Mouse (Mus musculus): ENCODE data around the gene Atf6. TPM values are rescaled to one million over a fixed set of nuclear protein-coding genes. Genes with fewer than 3 reads are reported as not detected.

Atf6 gene
- polyA plus RNA-seq, 1 experiment from 2014 or later = 9.3 TPM

DNA sequence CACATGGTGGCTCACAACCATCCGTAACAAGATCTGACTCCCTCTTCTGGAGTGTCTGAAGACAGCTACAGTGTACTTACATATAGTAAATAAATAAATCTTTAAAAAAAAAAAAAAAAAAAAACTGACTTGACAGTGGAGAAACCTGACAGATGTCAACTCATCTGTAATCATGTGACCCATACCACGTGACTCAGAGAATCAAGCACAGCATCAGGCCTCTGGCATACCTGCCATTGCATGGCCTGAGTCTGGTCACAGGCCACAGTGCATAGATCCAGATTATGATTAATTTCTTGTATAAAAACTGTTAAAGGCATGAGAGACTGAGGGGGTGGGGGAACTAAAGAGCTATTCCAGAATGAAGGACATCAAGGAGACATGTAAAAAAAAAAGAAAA lies 8.7 kb downstream of the Atf6 start:
- Histone ChIP-seq H3K4me2 (replicated peaks) (no peak overlapping the region), H3K27me3 (no peaks in the 10 kb centered on the region), H3K9ac (replicated peaks) (no peak overlapping the region), H3K9me3 (no peaks in the 10 kb centered on the region), H3K27ac (replicated peaks) (no peak overlapping the region), H3K36me3 (no peaks in the 10 kb centered on the region), H3K4me1 (no peaks in the 10 kb centered on the region), H3K4me3 (no peak overlapping the region)
- 87% methylated on average over 2 of the region's 2 CpGs for WGBS
- no peak for ATAC-seq (ENCODE audit: low FRiP score, low read depth)

DNA sequence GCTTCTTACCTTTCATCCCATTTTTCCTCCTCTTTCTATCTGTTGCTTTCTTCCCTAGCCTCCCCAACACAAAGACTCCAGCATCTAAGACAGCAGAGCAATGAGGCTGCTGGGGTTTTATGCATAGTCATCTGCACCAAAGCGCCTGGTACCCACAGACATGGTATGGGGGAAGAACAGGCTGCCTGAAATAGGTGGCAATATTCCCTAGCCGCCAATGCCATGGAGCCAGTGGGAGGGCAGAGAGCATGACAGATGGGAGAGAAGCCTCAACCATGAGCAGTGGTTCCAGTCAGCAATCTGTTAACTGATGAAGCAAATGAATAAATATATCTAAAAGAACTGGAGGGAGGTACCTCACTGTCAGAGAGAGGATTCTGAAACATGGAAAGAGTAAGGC lies 10.2 kb downstream of the Atf6 start:
- Histone ChIP-seq H3K4me3 (no peak overlapping the region), H3K9ac (replicated peaks) (no peak overlapping the region), H3K4me2 (replicated peaks) (no peak overlapping the region), H3K36me3 (0 out of 2 replicates have a peak, but pooled peaks cover 4% of the 10 kb centered on the region), H3K9me3 (no peaks in the 10 kb centered on the region), H3K27ac (replicated peaks) (no peak overlapping the region), H3K4me1 (no peaks in the 10 kb centered on the region), H3K27me3 (no peaks in the 10 kb centered on the region)
- WGBS = 86% methylated on average over 2 of the region's 2 CpGs
- no peak for ATAC-seq (ENCODE audit: low FRiP score, low read depth)

DNA sequence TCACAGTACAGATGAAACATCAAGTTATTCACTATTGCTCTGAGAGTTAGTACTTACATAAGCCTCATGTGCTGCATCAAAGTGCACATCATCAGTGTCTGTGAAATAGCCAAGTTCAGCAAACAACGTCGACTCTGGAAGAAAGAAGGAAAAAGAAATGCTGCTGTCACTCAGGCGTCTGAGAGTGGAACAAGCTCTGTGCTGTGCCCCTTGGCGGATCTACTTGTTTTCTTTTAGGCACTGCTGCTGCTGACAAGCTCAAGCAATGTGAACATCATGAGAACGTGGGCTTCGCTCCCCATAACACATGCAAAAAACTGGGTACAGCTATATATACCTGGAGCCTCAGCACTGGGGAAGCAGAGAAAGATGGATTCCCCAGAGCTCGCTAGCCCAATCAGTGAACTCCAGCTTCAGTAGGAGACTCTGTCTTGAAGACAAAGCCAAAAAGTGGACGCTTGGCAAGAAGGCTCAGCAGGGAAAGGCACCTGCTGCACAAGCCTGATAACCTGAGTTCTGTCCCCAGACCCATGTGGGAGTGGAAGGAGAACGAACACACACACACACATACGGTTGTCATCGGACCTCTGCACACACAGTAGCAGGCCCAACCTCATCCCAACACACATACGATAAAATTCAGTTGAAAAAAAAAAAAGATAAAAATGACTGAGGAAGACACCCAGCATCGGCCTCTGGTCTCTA lies 12.4 kb downstream of the Atf6 start:
- ATAC-seq (ENCODE audit: low FRiP score, low read depth) = no peak
- WGBS = 84% methylated on average over 13 of the region's 13 CpGs
- Histone ChIP-seq H3K4me1 (no peaks in the 10 kb centered on the region), H3K4me3 (no peak overlapping the region), H3K9me3 (no peaks in the 10 kb centered on the region), H3K36me3 (peaks cover 11% of the 10 kb centered on the region; the same call in 1 of the 2 replicates), H3K27ac (replicated peaks) (no peak overlapping the region), H3K9ac (replicated peaks) (no peak overlapping the region), H3K4me2 (replicated peaks) (no peak overlapping the region), H3K27me3 (no peaks in the 10 kb centered on the region)

DNA sequence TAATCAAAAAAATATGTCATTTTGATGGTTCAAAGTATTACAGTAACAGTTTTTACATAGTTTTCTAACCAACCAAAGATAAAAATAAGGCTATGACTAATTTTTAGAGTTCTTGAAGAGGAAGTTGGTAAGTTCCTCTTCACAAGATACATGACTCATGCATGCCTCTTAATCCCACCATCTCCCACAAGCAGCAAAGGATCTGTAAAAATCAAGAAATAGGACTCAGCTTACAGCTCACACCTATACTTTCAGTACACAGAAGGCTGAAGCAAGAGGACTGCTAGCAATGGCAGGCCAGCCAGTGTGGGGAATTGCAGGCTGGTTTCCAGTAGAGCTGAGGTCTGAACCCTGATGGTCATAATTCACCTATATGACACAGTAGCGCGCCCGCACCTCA lies 14.0 kb downstream of the Atf6 start:
- H3K27ac ChIP-seq (replicated peaks) = no peak overlapping the region
- H3K9me3 ChIP-seq = no peaks in the 10 kb centered on the region
- ATAC-seq (ENCODE audit: low FRiP score, low read depth) = no peak
- H3K4me2 ChIP-seq (replicated peaks) = no peak overlapping the region
- H3K27me3 ChIP-seq = no peaks in the 10 kb centered on the region
- peaks cover 14% of the 10 kb centered on the region; the same call in 1 of the 2 replicates for H3K36me3 ChIP-seq
- no peak overlapping the region for H3K4me3 ChIP-seq
- 98% methylated on average over 3 of the region's 3 CpGs for WGBS
- no peaks in the 10 kb centered on the region for H3K4me1 ChIP-seq
- no peak overlapping the region for H3K9ac ChIP-seq (replicated peaks)

DNA sequence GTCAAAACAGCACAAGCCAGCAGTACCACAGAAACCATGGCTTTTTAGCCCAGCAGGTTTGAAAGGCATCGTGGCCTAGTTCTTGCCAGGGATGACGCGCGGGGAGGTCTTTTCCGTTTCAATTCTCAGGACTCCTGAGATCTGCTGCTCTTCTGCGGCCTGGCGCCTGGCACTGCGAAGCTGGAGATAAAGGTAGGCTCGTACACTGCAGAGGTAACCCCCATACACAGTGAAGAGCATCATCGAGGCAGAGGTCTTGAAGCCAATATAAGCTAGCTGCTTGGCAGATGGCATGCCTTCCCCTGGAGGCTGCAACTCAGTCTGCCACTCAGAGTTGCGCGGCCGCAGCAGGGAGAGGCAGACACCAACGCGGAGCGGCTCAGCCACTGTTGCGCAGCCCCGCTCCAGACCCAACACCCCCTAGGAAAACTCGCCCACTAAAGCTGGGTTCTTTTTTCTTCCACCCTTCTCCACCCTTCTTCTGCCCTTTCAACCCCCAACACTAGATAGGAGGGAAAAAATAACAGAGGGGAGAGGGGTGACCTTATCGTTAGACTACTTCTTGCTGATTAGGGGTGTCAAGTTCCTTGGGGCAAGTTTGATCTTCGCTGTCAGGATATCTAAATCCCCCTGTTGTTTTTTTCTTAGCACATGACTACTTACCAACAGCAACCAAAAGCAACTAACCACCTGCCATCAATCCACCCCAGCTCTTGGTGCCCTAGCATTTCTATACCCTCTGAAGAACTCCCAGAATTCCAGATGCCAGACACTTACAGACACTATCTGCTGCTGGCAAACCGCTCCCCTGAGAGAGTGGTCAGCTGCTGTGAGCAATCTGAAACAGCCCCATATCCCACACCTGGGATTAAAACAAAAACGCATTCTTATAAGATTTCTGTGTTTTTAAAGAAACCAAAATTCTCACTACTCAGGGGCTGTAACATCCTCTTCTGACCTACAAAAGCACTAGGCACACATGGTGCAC lies 16.6 kb downstream of the Atf6 start:
- no peak for ATAC-seq (ENCODE audit: low FRiP score, low read depth)
- no peak overlapping the region for H3K27ac ChIP-seq (replicated peaks)
- no peaks in the 10 kb centered on the region for H3K9me3 ChIP-seq
- H3K4me1 ChIP-seq = no peaks in the 10 kb centered on the region
- no peak overlapping the region for H3K9ac ChIP-seq (replicated peaks)
- H3K27me3 ChIP-seq = no peaks in the 10 kb centered on the region
- peaks cover 14% of the 10 kb centered on the region; the same call in 1 of the 2 replicates for H3K36me3 ChIP-seq
- no peak overlapping the region for H3K4me3 ChIP-seq
- WGBS = 90% methylated on average over 23 of the region's 23 CpGs
- no peak overlapping the region for H3K4me2 ChIP-seq (replicated peaks)

DNA sequence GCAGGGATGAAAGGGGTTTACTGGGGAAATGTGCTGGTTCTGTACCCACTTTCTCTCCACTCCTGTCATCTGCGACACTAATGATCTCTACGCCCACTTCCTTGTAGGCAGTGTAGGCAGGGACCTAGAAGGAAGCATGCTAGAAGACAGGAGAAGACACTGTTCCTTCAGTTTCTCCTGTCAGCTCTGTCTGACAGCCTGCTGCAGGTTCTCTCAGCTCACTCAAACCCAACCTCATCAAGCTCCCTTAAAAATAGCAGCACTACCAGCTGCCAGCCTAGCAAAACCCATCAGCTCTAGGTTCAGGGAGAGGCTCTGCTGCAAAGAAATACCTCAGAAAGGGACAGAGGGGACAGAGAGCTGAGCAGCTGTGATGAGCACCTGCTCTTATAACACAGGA lies 17.6 kb downstream of the Atf6 start:
- H3K36me3 ChIP-seq = peaks cover 14% of the 10 kb centered on the region; the same call in 1 of the 2 replicates
- H3K4me2 ChIP-seq (replicated peaks) = no peak overlapping the region
- no peak for ATAC-seq (ENCODE audit: low FRiP score, low read depth)
- no peaks in the 10 kb centered on the region for H3K4me1 ChIP-seq
- no peak overlapping the region for H3K4me3 ChIP-seq
- no peaks in the 10 kb centered on the region for H3K9me3 ChIP-seq
- WGBS = 93% methylated on average over 2 of the region's 2 CpGs
- H3K9ac ChIP-seq (replicated peaks) = no peak overlapping the region
- no peaks in the 10 kb centered on the region for H3K27me3 ChIP-seq
- H3K27ac ChIP-seq (replicated peaks) = no peak overlapping the region

DNA sequence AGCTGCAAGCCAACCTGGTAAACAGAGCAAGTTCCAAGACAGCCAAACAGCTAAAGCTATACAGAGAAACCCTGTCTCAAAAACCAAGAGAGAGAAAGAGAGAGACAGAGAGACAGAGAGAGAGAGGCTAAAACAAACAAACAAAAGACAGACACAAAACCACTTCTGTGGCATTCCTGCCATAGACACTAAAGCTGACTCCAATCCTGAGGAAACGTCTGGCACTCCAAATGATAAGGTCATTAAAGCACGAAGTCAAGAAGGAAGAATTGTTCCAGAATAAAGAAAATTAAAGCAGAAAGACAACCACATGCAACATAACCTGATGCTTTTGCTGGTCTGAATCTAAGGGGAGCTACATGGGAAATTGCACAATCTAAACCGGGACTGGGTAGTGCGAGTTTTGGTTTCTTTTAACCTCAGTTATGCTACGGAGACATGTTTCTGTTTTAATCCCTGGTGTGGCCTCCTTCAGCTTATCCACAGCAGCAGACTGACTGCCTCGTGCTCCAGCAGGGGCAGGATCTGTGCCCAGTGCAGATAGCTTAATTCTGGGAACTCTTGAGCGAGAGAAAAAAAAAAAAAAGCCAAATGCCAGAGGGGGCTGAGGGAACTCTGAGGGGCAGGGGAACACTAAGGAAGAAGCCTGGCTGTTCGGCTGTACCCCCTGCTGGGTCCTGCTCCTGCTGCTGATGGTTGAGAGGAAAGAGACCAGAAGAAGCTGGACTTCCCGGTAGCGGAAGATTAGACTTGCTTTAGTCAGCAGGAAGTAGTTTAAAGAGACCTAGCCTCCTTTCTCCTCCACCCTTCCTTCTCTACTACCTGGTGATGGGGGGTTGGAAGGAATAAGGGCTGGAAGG lies 21.9 kb downstream of the Atf6 start:
- H3K27me3 ChIP-seq = no peaks in the 10 kb centered on the region
- H3K9me3 ChIP-seq = no peaks in the 10 kb centered on the region
- no peak overlapping the region for H3K4me3 ChIP-seq
- H3K36me3 ChIP-seq = peaks cover 8% of the 10 kb centered on the region; the same call in 1 of the 2 replicates
- 41% methylated on average over 10 of the region's 10 CpGs for WGBS
- no peak overlapping the region for H3K4me2 ChIP-seq (replicated peaks)
- H3K9ac ChIP-seq (replicated peaks) = no peak overlapping the region
- H3K4me1 ChIP-seq = no peaks in the 10 kb centered on the region
- H3K27ac ChIP-seq (replicated peaks) = no peak overlapping the region
- ATAC-seq (ENCODE audit: low FRiP score, low read depth) = no peak

DNA sequence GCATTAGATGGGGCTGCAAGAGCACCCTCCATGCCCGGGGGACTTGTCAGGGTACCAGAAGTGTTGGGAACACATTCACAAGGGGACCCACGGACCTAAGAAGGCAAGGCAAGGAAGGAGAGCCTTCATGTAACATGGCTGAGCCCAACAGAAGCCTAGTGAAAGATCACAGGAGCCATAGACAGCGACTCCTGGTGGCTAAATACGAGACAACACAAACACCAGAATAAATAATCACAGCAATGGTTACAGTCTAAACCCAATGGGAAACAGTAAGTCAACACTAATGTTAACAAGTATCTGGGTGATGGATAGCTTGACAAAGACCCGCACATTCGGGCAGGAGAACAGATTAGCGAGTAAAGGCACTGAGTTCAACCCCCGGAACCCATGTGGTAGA lies 23.2 kb downstream of the Atf6 start:
- ATAC-seq (ENCODE audit: low FRiP score, low read depth) = no peak
- H3K9me3 ChIP-seq = no peaks in the 10 kb centered on the region
- 58% methylated on average over 8 of the region's 8 CpGs for WGBS

DNA sequence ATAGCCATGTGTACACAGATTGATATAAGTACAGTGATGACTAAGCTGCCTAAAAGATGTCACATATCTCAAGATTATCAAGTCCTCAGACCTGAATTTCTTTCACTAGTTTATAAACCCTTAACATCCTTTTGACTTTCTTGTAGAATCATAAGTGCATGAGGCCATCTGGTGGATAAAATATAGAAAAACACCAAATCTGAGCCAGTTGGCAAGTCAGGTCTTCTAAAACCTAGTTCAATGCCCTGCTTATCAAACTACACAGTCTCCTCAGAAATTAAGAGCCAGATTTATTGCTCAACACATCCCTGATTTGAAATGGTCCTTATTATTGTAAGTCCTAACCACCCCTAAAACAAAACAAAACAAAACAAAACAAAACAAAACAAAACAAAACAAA lies 27.9 kb downstream of the Atf6 start:
- no peak for ATAC-seq (ENCODE audit: low FRiP score, low read depth)
- Histone ChIP-seq H3K4me3 (no peak overlapping the region), H3K36me3 (0 out of 2 replicates have a peak, but pooled peaks cover 2% of the 10 kb centered on the region), H3K9me3 (no peaks in the 10 kb centered on the region), H3K27me3 (no peaks in the 10 kb centered on the region), H3K27ac (replicated peaks) (no peak overlapping the region), H3K4me1 (no peaks in the 10 kb centered on the region), H3K4me2 (replicated peaks) (no peak overlapping the region), H3K9ac (replicated peaks) (no peak overlapping the region)

More for the DNA sequence above, 23.2 kb downstream of the Atf6 start:
- Histone ChIP-seq H3K27me3 (no peaks in the 10 kb centered on the region), H3K4me3 (no peak overlapping the region), H3K9ac (replicated peaks) (no peak overlapping the region), H3K4me2 (replicated peaks) (no peak overlapping the region), H3K27ac (replicated peaks) (no peak overlapping the region), H3K36me3 (no peaks in the 10 kb centered on the region), H3K4me1 (no peaks in the 10 kb centered on the region)

DNA sequence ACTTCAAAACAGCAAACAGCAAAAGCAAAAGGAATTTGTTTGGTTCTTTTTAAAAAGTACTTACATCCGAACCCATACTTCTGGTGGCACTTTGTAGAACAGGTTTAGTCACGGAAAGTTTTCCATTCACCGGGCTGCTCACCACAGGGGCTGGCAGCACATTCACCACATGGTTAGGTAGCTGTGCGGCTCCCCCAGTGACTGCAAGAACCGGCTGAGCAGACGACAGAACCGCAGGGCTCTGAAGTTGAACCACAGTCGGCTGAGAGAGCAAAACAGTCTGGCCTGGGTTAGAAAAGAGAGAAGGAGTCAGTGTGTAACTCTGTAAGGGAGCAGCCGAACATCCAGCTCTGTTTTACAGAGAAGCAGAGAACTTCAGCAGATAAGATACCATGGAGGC lies 32.8 kb downstream of the Atf6 start:
- Histone ChIP-seq H3K9ac (replicated peaks) (no peak overlapping the region), H3K27ac (replicated peaks) (no peak overlapping the region), H3K4me1 (no peaks in the 10 kb centered on the region), H3K27me3 (no peaks in the 10 kb centered on the region), H3K4me2 (replicated peaks) (no peak overlapping the region), H3K9me3 (no peaks in the 10 kb centered on the region), H3K4me3 (no peak overlapping the region), H3K36me3 (peaks cover 10% of the 10 kb centered on the region; the same call in 1 of the 2 replicates)
- no peak for ATAC-seq (ENCODE audit: low FRiP score, low read depth)
- 74% methylated on average over 9 of the region's 9 CpGs for WGBS

DNA sequence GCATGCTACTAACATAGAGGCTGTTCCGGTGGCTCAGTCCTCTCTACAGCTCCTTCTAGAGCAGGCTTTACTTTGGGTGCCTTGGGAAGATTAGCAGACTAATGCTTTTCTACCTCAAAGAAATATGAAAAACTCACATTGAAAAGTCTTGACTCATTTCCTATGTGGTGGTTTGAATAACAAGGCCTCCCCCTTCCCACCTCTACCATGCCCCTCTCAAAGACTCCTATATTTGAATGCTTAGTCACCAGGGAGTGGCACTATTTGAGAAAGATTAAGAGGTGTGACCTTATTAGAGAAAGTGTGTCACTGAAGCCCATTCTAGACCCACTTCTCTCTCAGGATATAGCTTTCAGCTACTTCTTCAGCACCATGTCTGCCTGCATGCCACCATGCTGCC lies 37.8 kb downstream of the Atf6 start:
- WGBS = 92% methylated on average over 1 of the region's 1 CpGs

More for the DNA sequence above, 37.8 kb downstream of the Atf6 start:
- Histone ChIP-seq H3K4me2 (replicated peaks) (no peak overlapping the region), H3K4me1 (no peaks in the 10 kb centered on the region), H3K27ac (replicated peaks) (no peak overlapping the region), H3K27me3 (no peaks in the 10 kb centered on the region), H3K9ac (replicated peaks) (no peak overlapping the region), H3K36me3 (peaks cover 9% of the 10 kb centered on the region; the same call in 1 of the 2 replicates), H3K4me3 (no peak overlapping the region), H3K9me3 (no peaks in the 10 kb centered on the region)
- ATAC-seq (ENCODE audit: low FRiP score, low read depth) = no peak

All from midbrain, embryonic 12.5 days (tissue).